Mouse (Mus musculus) urinary bladder, postnatal 25 days (tissue): Measurements from ENCODE around the gene Tbc1d19.
A peak's percentile ranks its signal among the peaks of the same experiment; 100 is the strongest.

ENCODE experiments used
- DNase-seq: peaks from one replicate; pipeline ENCODE4 v3.0.0; 2022; ENCODE audit warnings: low spot score

Gene Tbc1d19

DNA sequence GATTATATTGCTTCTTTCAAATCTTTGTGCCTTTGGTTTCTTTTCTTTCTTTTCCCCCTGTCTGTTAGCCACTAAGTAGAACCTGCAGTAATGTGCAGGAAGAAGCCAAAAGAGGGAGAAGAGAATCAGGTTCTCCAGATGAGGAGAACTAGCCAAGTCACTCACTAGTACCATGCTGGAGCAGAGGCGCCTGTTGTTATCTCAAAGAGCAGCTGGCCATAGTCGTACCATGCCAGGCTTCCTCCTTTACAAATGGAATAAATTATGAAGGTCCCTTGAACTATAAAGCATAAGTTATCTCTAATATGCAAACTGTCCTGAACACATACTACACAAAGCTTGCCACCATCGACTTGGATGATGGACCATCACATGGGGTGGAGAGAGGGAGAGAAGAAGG is 99.8 kb downstream of the Tbc1d19 start:
- DNase-seq: no peak

DNA sequence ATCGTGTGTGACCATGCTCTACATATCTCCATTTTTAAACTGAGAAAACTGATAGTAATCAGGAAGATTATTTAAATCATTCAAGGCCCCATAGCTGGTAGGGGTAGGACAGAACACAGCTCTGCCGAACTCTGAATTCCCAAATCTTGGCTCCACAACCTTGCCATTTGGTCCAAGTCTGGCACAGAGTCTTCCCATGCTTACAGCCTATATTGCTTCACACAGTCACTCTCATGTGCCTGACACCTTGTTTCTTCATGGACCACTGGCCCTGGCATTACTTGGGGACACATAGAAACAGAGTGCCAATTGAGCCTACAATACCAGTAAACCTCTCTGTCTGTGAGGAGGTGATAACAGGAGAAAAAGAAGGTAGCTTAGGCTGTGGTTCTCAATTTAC is 111.0 kb downstream of the Tbc1d19 start:
- no peak for DNase-seq

DNA sequence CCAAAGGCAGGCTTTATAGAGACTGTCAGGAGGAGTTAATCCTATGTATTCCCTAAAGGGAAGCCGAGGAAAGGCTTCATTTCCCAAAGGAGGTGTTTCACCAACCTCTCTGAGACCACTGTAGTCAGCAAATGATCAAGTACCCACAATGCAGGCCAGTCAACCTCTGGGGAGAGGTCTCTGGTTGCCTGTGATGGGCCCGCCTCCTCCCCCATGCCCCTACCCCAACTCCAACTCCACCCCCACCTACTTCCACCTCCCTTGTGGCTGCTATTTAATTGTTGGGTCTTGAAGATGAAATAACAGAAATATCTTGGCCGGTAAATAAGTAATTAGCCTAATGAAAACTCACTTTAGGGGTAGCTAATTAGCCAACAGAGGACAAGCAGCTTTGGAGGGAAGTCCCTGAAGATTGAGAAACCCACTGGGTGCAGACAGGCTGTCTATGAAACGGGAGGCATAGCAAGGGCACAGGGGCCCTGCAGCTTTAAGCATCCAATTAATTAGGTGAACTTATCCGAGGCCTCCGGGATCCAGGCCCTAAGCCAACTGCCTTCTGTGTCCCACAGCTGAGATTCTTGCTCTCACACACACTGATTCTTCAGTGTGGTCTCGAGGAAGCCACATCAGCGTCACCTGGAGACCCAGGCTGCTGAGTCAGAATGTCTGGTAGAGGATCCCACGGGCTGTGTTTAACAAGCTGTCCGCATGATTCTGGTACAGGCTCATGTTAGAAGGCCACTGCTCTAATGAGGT is 112.9 kb downstream of the Tbc1d19 start:
- no peak for DNase-seq

DNA sequence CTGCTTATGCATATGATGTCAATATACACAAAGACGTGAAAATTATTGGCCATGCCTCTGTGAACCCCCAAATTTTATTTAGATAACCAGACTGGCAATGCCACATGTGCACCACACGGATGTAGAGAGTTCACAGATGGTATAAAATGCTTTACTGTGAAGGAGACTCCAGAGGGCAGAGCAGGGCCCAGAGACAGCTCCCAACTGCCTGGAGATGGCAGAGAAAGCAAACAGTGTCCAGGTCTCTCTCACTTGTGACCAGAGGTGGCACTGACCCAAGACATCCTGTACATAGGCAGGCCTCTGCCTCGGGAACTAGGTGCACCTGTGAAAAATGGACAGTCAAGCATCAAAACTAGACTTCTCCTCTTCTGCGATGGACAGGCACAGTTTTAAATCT is 114.6 kb downstream of the Tbc1d19 start:
- no peak for DNase-seq

DNA sequence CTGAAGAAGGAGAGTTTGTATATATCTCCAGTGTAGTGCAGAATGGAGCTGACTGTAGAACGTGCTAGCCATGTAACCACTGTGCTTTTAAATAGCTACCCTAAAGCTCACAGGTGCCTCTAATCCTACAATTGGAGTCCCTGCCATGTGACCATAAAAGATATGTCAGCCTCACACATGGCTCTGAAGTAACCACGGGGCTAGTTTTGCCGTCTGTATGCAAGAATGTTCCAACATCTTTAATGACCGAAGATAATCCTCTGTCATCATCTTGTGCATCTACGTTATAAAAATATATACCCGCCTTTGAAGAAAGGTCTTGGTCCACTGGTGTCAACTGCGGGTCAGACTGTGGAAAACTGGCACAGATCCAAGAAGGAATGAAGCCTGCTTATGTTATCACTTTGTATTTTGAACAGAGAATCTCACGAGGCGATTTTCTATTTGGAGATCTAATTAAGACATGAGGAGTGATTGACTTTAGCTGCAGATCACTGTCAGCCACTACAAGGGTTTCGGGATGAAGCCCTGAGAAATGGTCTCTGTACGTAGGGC is 117.0 kb downstream of the Tbc1d19 start:
- no peak for DNase-seq

DNA sequence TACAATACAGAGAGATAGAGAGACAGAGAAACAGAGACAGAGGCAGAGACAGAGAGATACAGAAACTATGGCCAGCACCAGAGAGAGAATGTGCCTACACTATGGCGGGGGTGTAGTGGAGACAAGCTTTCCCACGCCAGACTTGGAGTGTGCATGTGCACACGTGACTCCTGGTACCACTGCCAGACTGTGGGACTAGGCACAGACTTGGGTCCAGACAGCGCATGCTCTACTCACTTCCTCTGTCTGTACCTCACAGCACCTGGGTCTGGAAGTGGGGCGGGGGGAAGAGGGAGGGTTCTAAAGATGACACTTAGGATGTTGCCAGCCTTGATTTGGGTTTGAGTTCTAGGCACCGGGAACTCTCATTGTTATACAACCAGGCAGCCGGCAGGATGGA is 118.5 kb downstream of the Tbc1d19 start:
- DNase-seq: no peak

DNA sequence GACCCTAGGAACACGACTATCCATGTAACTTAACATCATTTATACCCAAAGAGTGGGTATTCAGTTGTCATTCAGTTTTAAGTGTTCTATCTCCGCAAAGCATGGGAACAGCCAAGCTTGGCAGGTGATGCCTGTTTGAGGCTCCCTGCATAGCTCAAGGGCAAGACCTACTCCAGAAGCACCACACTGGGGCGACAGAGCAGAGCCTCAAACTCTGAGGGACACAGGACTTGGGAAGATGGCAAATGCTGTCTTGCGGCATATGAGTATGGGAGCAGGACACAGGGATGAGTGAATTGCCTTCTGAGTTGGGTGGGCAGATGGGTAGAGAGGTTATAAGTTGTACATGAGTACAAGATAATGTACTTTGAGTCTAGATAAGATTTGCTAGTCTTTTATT is 119.1 kb downstream of the Tbc1d19 start:
- DNase-seq: no peak

DNA sequence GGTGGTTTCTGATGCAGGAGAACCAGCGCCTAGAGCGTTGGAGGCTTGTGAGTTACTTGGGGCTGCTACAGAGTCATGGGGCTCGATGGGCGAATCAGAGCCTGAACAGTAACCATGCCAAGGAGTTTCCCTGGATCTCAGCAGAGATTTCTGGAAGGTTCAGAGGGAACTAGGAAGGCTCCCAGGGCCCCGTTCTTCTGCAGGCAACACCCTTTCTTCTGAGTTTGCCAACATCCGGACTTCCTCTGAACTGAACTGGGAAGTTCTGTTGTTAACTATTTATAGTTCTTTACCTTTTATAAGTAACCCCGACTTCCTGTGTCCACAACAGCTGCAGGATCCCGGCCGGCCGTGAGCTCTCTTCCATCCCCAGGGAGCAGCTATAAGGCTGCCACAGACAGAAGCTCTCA is 119.8 kb downstream of the Tbc1d19 start:
- DNase-seq: no peak

DNA sequence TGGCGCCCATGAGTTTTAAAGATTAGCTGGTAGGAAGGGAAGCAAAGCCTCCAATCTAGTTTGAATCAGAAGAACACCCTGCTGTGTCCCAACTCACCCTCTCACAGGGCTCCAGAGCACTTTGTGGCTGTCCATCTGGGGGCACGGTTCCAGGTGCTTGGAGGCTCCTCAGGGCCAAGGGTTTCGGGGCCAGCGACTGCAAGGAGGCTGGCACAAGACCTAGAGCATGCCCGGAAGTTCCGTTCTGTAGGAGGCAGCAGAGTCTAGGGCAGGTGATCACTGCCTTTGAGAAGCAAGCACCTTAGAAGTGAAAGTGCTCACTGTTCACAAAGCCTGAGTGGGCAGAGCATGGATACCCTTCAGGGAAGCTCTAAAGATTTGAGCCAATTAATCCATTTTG is 120.4 kb downstream of the Tbc1d19 start:
- DNase-seq: no peak

DNA sequence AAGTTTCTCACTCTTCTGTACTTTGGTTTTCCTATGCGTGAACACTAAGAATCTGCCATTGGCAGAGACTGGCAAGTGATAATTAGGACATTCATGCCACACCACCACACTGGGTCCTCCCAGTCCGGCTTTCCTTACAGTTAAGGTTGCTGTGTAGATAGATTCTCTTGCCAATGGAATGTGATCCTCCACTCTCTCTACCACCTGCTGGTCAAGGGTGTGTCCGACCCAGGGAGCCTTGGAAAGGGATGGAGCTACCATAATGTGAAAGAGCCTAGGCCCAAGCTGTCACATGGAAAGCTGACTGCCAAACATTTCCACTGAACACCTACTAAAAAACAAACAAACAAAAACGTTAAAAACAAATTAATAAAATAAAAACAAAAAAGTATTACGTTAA is 121.6 kb downstream of the Tbc1d19 start:
- no peak for DNase-seq

DNA sequence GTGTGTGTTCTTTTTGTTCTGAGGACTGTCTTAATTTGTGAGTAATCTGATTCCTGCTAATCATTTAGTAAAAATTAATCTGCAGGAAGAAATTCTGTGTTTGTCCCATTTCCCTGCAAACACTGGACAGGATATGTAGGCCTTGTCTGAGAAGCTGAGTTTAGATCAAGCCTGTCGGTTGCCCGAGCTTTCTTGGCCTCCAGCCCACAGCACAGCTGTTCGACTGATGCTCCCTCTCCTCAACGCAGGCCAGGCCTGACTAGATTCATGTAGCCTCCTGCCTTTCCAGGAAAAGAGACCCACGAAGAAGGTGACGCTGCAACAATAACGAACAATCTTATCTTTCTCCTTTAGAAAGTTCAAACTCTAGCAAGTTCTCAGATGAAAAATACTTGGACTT is 124.2 kb downstream of the Tbc1d19 start:
- peak; percentile 57 for DNase-seq

DNA sequence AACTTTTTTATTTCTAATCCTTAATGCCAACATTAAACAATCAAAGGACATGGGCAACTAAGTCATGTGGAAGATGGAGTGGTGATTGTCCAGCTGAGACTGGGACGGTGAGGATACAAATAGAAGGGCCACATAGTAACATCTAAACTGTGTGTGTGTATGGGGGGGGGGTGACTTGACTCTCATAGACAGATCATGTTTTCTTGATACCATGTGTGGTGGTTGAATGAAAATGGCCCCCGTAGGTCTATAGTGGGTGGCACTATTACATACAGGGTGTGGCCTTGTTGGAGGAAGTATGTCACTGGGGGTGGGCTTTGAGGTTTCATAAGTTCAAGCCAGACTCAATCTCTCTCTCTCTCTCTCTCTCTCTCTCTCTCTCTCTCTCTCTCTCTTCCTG is 124.6 kb downstream of the Tbc1d19 start:
- no peak for DNase-seq

DNA sequence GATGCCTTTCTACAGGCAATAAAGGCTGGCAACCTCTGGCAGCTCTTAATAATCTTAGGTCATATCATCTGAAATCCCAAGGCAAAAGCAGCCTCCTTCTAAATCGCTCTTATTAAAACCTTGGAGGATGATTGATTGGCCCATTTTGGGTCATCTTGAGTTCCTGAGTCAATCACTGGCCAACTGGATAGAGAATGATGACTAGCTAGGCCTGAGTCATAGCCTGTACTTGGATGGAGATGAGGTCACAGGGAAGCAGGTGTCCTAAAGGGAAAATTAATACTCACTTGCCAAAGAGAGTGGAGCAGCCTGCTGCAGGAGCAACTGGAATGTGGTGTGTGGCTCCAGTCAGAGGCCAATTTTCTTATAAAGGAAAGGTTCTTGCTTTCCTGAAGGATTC is 125.4 kb downstream of the Tbc1d19 start:
- DNase-seq: no peak

DNA sequence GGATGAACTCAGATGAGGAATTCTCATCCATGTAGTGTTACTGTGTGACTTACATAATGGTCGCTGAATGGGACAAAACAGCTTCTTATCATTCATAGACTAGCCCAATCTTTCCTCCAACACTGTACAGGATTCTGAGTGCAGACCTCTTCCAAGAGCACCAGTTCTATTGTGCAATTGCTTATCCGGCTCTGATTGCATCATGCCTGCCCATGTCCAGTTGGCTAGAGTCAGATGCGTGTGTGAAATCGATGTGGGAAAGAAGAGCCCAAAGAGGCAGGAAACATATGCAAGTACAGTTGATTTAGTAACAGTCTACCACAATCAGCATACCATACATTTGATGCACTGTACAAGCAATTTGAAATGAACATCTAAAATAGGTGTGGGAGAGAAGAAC is 127.8 kb downstream of the Tbc1d19 start:
- DNase-seq: no peak

DNA sequence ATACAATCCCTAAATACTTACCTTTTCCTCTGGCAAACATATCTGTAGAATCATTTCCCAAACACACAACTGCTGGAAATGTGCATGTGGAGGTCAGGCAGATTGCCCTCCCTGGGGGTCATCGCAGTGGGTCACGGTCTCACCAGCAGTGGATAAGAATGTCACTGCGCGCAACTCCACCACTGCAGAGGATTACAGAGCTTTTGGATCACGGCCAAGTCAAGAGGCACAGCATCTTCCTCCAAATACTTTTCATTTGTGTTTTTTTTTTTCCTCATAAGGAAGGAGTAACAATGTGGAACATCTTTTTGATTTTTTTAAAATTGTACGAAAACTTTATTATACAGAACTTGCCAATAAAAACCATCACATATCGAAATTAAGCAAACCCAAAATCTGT is 129.6 kb downstream of the Tbc1d19 start:
- DNase-seq: no peak

DNA sequence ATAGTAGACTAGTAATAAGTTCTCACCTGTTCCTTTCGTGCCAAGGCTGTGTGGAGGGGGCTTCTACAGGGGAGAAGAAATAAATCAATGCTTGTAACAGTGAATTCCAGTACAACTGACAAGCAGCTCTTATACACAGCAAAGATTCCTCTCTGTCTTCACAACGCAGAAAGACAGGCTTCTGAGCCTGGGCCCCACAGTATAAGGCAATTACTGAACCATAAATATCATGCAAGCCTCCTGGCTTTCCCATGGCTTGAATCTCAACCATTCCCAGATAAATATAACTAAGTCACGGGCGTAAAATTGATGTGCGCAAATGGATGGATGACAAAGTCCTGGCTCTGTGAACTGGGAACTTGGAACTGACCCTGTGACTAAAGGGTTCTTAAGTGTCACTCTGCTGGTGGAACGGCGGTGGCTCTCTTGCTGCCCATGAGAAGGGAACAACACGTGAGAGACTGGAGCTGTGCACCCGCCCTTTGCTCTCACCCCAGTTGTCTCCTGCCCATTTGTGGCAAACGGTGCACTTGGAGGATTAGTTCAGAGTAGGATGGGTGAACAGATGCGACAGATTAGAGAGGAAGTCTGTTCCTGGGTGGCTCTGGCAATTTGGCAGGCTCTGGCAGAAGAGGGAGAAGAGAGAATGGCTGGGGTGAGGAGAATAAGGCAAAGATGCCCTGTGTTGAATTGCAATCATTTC is 132.1 kb downstream of the Tbc1d19 start:
- no peak for DNase-seq

DNA sequence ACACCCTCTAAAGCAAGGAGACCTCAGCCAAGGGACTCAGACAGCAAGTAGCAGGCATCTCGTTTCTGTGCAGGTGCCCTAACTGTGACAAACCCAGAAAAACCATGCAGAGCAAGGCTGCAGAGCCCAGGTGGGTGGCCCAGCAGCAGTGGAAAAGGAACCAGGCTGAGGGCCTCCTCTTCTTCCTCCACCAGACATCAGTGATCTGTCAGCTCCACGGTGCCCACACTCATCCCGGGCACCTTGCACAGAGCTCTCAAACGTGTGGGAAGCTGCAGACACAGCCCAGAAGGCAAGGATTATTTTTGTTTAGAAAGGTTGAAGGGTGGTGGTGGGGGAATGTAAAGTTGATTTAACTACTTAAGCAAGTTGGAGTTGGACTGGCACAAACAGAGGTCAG is 132.9 kb downstream of the Tbc1d19 start:
- DNase-seq: no peak

DNA sequence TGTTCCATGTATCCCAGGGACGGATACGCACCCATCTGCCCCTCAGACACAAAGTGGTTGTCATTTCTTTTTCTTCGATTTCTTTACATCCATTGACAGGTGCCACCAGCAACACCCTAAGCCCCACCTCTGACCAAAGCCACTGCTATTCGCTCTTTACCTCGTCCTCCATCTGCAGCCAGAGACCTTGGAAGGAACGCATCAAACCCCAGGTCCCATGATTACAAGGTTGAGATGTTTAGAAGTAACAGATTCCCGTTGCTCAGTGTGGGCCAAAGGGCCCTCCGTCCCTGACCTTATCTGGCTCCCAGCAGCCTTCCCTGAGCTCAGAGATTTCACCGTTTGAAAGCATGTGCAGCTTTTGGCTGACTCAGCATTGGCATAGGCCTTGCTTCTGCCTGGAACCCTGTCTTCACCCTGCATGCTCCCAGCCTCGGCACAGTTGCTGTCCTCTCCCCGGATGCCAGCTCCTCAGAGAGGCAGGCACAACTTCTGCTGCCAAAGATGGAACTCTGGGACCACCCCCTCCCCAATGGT is 134.0 kb downstream of the Tbc1d19 start:
- DNase-seq: no peak

DNA sequence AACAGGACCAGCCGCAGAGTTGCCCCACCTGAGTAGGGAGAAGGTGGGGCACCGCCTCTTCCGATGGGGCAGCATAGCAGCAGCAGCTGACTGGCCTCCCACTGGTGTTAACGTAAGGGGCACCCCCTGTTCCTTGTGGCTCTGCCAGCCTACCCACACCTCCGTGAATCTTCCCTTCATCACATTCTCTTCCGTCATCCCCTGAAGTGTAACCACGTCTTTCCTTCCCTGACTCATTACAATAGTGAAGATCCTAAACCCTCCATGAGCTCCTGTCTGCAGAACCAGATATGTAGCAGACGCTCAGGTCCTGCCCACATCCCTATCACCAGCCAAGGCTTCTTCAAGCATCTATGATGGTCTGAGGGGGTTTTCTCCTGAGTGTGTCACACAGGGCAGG is 137.3 kb downstream of the Tbc1d19 start:
- DNase-seq: no peak

DNA sequence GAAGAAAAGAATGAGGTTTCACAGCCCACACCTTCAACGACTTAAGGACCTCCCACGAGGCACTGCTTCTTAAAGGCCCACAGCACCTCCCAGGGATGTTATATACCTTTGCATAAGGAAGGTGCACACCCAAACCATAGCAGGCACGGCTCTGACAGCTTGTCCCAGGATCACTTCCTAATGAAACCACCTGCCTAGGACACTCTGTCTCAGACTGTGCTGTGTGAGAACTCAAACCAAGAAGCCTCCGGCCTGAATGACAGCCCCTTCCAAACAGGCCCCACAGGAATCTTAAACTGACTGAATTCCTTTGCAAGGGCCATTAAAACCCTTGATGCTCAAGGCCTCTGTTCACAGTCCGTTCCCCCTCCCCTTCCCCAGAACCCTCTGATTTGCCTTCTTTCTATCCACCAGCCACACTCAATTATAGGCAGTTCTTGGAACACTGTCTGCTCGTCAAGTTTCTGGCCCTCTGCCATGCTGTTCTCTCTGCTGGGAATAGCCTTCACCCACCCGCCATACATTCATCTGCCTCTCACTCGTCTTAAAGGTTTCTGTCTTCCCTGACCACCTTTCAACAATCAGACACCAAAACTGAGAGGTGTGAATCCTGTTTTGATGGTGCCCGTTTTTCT is 138.3 kb downstream of the Tbc1d19 start:
- no peak for DNase-seq

DNA sequence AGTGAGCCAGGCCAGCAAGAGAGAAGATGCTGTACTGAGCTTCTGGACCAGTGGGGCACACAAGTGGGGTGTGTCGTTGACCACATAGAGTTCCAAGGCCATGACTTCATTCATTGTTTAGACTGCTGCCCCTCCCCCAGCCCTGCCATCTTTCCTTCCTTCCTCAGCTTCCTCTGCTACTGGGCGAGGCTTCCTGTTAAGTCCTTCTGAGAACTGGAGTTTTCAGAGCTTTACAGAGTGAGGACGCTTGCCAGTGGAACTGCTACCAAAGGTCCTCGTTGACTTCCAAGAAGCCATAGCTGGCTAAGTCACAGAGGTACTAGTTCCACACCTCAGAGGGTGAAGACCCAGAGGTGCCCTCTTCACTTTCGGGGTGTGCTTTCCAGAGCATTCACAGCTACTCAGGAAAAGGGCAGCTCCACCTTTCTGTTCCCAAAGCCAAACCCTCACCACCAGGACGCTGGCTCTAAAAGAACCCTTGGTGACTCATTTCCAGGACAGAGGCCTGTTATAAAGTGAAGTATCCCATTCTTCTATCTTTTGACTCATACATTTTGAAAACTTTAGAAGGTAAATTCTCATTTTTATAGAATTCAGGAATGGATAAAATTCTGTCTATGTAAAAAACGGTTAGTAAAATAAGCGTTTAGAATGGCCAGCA is 139.3 kb downstream of the Tbc1d19 start:
- DNase-seq: no peak

DNA sequence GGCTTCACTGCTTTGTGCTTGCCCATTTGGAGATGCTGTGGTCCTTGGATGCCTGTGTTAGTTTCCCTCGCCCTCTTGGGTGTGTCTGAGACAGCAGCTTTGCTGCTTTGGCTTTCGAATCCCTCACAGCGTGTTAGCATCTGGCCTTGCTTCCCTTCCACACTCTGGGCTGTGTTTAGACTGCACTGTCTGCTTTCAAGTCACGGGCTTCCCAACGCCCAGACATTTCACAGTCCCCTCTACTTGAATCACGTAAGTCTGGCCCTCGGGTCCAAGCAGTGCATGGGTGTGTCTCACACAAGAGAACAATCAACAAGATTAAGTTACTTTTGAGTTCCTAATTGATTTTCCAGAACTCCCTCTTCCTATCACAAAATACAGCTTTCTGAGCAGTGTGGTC is 140.8 kb downstream of the Tbc1d19 start:
- DNase-seq: no peak
